Mouse (Mus musculus) forebrain, postnatal 0 days (tissue): ENCODE measurements around the gene Mgp. TPM values are rescaled to one million over a fixed set of nuclear protein-coding genes. Genes with fewer than 3 reads are reported as not detected.

Experiments used
- ATAC-seq: fragments of 200-750 bp; cut with Nextera tagmentation; 2 replicates; pipeline ENCODE4 v1.8.0; 2017; ENCODE audit warnings: mild to moderate bottlenecking, moderate library complexity
- DNase-seq: peaks from one replicate; pipeline ENCODE4 v3.0.0-alpha.2; 2015
- H3K27ac ChIP-seq: fragments of 300-500 bp; sonication (generic); 2 replicates; pipeline ENCODE4 v1.5.1; 2014; ENCODE audit warnings: low read depth, mild to moderate bottlenecking, antibody characterized with exemption, low read length, moderate library complexity, mixed read lengths
- H3K27me3 ChIP-seq: fragments of 300-500 bp; sonication (generic); 2 replicates; pipeline ENCODE4 v1.6.1; 2014; ENCODE audit warnings: mild to moderate bottlenecking, low read length, mixed read lengths; ENCODE audit not compliant: insufficient read depth
- H3K36me3 ChIP-seq: fragments of 300-500 bp; sonication (generic); 2 replicates; pipeline ENCODE4 v1.6.1; 2014; ENCODE audit warnings: mild to moderate bottlenecking, moderate library complexity; ENCODE audit not compliant: insufficient read depth
- H3K4me1 ChIP-seq: fragments of 300-500 bp; sonication (generic); 2 replicates; pipeline ENCODE4 v1.6.1; 2014; ENCODE audit warnings: antibody characterized with exemption; ENCODE audit not compliant: insufficient read depth
- H3K4me2 ChIP-seq: fragments of 300-500 bp; sonication (generic); 2 replicates; pipeline ENCODE4 v1.6.1; 2014; ENCODE audit warnings: low read depth, mild to moderate bottlenecking, moderate library complexity
- H3K4me3 ChIP-seq: fragments of 300-500 bp; sonication (generic); 2 replicates; pipeline ENCODE4 v1.5.1; 2014; ENCODE audit warnings: low read depth, low read length, mixed read lengths
- H3K9ac ChIP-seq: fragments of 300-500 bp; sonication (generic); 2 replicates; pipeline ENCODE4 v1.6.1; 2014; ENCODE audit warnings: mild to moderate bottlenecking
- H3K9me3 ChIP-seq: fragments of 300-500 bp; sonication (generic); 2 replicates; pipeline ENCODE4 v1.6.1; 2016; ENCODE audit warnings: low read length
- CTCF ChIP-seq: sonication (generic); IDR thresholded peaks from 2 replicates; pipeline ENCODE4 v1.5.1; 2016; ENCODE audit warnings: antibody characterized with exemption, control low read depth, low read depth
- WGBS: fragments of 180-500 bp; shearing (Covaris S2); extraction: QIAGEN DNeasy Blood & Tissue Kit; methylation state at CpG from one replicate; pipeline ENCODE4 v1.1.7; 2014; 5-methylcytosine and 5-hydroxymethylcytosine counted together
- polyA plus RNA-seq: library from polyadenylated mRNA; unstranded; fragments of >200 nt; fragmentation: Nextera tagmentation; extraction: Ambion mirVana; gene quantifications from 2 replicates; pipeline ENCODE4 v1.2.1, GENCODE M21; 2015
- total RNA-seq: library from RNA; depleted of rRNA; stranded (reverse); fragments of >200 nt; gene quantifications from 2 replicates; pipeline ENCODE4 v1.2.3, GENCODE M21; 2014

Gene Mgp
- total and polyA plus RNA-seq, 2 experiments from 2014 or later: 31.2 to 39.9 TPM

GRCm38 (mm10) chr6:136858420-136858819 lies 17.2 kb downstream of the Mgp start:
- Histone ChIP-seq H3K4me2 (no peak overlapping the region), H3K4me1 (no peaks in the 10 kb centered on the region), H3K9me3 (no peaks in the 10 kb centered on the region), H3K27ac (no peak overlapping the region), H3K9ac (no peak overlapping the region), H3K4me3 (no peak overlapping the region), H3K27me3 (peaks cover 6% of the 10 kb centered on the region; the same call in 1 of the 2 replicates), H3K36me3 (no peaks in the 10 kb centered on the region)
- ATAC-seq: no peak
- WGBS: 84% methylated on average over 8 of the region's 8 CpGs
- DNase-seq: no peak
- no peak for TF ChIP-seq CTCF

GRCm38 (mm10) chr6:136857873-136858260 lies 17.8 kb downstream of the Mgp start:
- Histone ChIP-seq H3K36me3 (no peaks in the 10 kb centered on the region), H3K4me3 (no peak overlapping the region), H3K4me1 (no peaks in the 10 kb centered on the region), H3K9ac (no peak overlapping the region), H3K27me3 (peaks cover 6% of the 10 kb centered on the region; the same call in 1 of the 2 replicates), H3K27ac (no peak overlapping the region), H3K9me3 (no peaks in the 10 kb centered on the region), H3K4me2 (no peak overlapping the region)
- WGBS: 70% methylated on average over 11 of the region's 11 CpGs
- TF ChIP-seq CTCF: no peak
- no peak for ATAC-seq
- DNase-seq: no peak

DNA sequence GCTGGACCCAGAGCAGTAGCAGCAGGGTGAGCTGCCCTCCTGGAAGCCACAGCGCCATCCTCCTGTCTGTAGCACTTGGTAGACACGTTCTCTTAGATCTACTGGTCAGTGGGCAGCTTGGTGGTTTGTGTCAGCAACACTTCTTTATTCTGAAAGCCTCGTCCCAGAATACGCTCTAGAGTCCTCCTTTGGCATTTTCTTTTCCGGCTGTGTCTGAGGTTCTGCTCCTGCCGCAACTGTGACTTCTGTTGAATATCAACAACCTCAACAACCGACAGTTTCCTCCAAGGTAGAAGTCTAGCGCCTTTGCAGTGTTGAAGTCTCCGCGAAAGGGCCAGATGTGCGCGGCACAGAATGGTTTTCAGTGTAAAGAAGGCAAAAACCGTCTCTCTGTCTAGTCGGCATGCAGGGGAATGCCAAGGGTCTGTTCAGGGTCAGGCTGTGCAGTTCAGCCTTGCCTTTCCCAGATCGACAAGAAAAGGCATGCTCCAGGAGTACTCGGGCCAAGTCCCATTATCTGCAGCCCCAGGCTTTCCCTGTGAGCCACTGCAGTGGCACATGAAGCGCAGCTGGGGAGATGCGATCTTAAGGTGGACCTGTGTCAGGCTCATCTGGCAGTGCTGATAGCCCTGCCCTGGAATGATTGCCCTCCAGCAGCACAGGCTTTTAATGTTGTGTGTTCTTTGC lies 18.3 kb downstream of the Mgp start, which contains the start of gene Art4:
Gene Art4 (minus strand): TSS at position 548 of the 687 bp plus-strand sequence.
- Histone ChIP-seq H3K4me1 (no peaks in the 10 kb centered on the region), H3K9ac (no peak within 1 kb of the TSS), H3K27me3 (peaks cover 6% of the 10 kb centered on the region; the same call in 1 of the 2 replicates), H3K4me3 (no peak within 1 kb of the TSS), H3K27ac (no peak within 1 kb of the TSS), H3K9me3 (no peaks in the 10 kb centered on the region), H3K36me3 (no peaks in the 10 kb centered on the region), H3K4me2 (no peak within 1 kb of the TSS)
- no peak for ATAC-seq
- DNase-seq: no peak
- no peak for TF ChIP-seq CTCF
- 79% methylated on average over 18 of the region's 18 CpGs for WGBS

GRCm38 (mm10) chr6:136856071-136856636 lies 19.5 kb downstream of the Mgp start:
- no peak overlapping the region for H3K9ac ChIP-seq
- H3K27ac ChIP-seq: no peak overlapping the region
- TF ChIP-seq CTCF: no peak
- DNase-seq: no peak
- no peaks in the 10 kb centered on the region for H3K4me1 ChIP-seq
- H3K4me3 ChIP-seq: no peak overlapping the region
- H3K4me2 ChIP-seq: no peak overlapping the region
- ATAC-seq: peak; percentile 44; the same call in 1 of the 2 replicates
- 57% methylated on average over 14 of the region's 14 CpGs for WGBS
- H3K9me3 ChIP-seq: no peaks in the 10 kb centered on the region
- H3K27me3 ChIP-seq: peaks cover 6% of the 10 kb centered on the region; the same call in 1 of the 2 replicates
- H3K36me3 ChIP-seq: no peaks in the 10 kb centered on the region

DNA sequence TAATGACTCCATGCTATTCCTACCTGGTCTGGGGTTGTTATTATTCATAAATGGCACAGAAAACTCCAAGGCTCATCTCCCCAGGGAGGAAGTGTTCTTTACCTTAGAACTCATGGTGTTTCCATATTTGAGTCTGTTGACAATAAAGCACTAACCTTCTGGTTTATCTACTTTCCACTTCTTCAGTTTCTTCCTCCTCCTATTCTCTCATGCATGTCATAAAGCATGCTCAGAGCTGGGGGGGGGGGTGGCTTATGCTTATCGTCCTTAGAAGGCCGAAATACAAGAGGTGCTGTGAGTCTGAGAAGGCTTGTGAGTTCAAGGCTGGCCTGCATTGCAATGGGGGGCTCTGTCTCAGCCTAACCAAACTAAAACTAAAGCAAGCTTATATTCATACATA lies 20.4 kb downstream of the Mgp start:
- Histone ChIP-seq H3K27me3 (0 out of 2 replicates have a peak, but pooled peaks cover under 1% of the 10 kb centered on the region), H3K4me2 (no peak overlapping the region), H3K9me3 (no peaks in the 10 kb centered on the region), H3K4me1 (no peaks in the 10 kb centered on the region), H3K9ac (no peak overlapping the region), H3K4me3 (no peak overlapping the region), H3K27ac (no peak overlapping the region), H3K36me3 (no peaks in the 10 kb centered on the region)
- ATAC-seq: no peak
- DNase-seq: no peak
- TF ChIP-seq CTCF: no peak
- 82% methylated on average over 2 of the region's 2 CpGs for WGBS

DNA sequence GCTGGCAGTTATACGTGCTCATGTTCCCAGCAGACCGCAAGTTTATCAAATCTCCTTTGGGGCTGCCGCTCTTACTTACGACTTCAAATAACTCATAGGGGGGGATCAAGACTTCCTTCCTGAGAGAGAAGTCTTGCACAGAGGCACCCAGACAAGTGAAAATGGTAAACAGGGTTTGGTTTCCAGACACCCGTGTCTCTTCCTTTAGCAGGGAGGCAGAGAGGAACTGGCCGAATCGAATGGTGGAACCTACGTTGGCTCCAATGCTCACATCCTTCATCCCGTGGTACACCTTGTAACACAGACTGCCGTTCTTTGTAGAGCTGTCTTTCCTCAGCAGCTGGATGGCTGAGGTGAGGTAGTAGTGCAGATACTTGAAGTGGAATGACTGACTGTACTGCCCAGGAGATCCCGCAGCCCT lies 21.3 kb downstream of the Mgp start:
- no peak overlapping the region for H3K9ac ChIP-seq
- no peaks in the 10 kb centered on the region for H3K9me3 ChIP-seq
- no peaks in the 10 kb centered on the region for H3K36me3 ChIP-seq
- WGBS: 91% methylated on average over 11 of the region's 11 CpGs
- TF ChIP-seq CTCF: no peak
- H3K4me2 ChIP-seq: no peak overlapping the region
- DNase-seq (no peak), ATAC-seq (no peak)
- H3K27ac ChIP-seq: no peak overlapping the region
- no peaks in the 10 kb centered on the region for H3K4me1 ChIP-seq
- no peak overlapping the region for H3K4me3 ChIP-seq
- H3K27me3 ChIP-seq: no peaks in the 10 kb centered on the region

GRCm38 (mm10) chr6:136852762-136853161 lies 22.9 kb downstream of the Mgp start:
- no peak for TF ChIP-seq CTCF
- Histone ChIP-seq H3K36me3 (no peaks in the 10 kb centered on the region), H3K4me1 (no peaks in the 10 kb centered on the region), H3K9me3 (no peaks in the 10 kb centered on the region), H3K27ac (0 out of 2 replicates have a peak overlapping the region, but pooled peaks have one; percentile 50), H3K27me3 (no peaks in the 10 kb centered on the region), H3K4me2 (no peak overlapping the region), H3K9ac (no peak overlapping the region), H3K4me3 (no peak overlapping the region)
- no peak; the same call in 1 of the 2 replicates for ATAC-seq
- peak; percentile 21 for DNase-seq
- 45% methylated on average over 3 of the region's 3 CpGs for WGBS
